Mouse (Mus musculus) kidney, embryonic 16.5 days (tissue): ENCODE data around the gene Slc22a8. TPM values are rescaled to one million over a fixed set of nuclear protein-coding genes. Genes with fewer than 3 reads are reported as not detected.

Experiments
- ATAC-seq: fragments of 200-750 bp; cut with Nextera tagmentation; 2 replicates; pipeline ENCODE4 v1.8.0; 2017; ENCODE audit warnings: moderate TSS enrichment; ENCODE audit not compliant: low FRiP score, low TSS enrichment
- H3K27ac ChIP-seq: fragments of 300-500 bp; sonication (generic); 2 replicates; pipeline ENCODE4 v1.5.1; 2014; ENCODE audit warnings: low read length
- H3K27me3 ChIP-seq: fragments of 300-500 bp; sonication (generic); 2 replicates; pipeline ENCODE4 v1.6.1; 2014; ENCODE audit warnings: low read length, control low read depth, mixed read lengths; ENCODE audit not compliant: insufficient read depth
- H3K36me3 ChIP-seq: fragments of 300-500 bp; sonication (generic); 2 replicates; pipeline ENCODE4 v1.6.1; 2014; ENCODE audit warnings: low read length, control low read depth, mixed read lengths; ENCODE audit not compliant: insufficient read depth
- H3K4me1 ChIP-seq: fragments of 300-500 bp; sonication (generic); 2 replicates; pipeline ENCODE4 v1.6.1; 2014; ENCODE audit warnings: low read length, control low read depth, mixed read lengths; ENCODE audit not compliant: insufficient read depth
- H3K4me2 ChIP-seq: fragments of 300-500 bp; sonication (generic); replicated peaks from 2 replicates; pipeline ENCODE4 v1.6.1; 2014; ENCODE audit warnings: low read depth, low read length
- H3K4me3 ChIP-seq: fragments of 300-500 bp; sonication (generic); 2 replicates; pipeline ENCODE4 v1.5.1; 2014; ENCODE audit warnings: mild to moderate bottlenecking, low read length
- H3K9ac ChIP-seq: fragments of 300-500 bp; sonication (generic); replicated peaks from 2 replicates; pipeline ENCODE4 v1.6.1; 2014; ENCODE audit warnings: low read length
- H3K9me3 ChIP-seq: fragments of 300-500 bp; sonication (generic); 2 replicates; pipeline ENCODE4 v1.6.1; 2016; ENCODE audit warnings: low read length, control low read depth
- WGBS: fragments of 180-500 bp; shearing (Covaris S2); extraction: QIAGEN DNeasy Blood & Tissue Kit; methylation state at CpG from one replicate; pipeline ENCODE4 v1.1.7; 2014; 5-methylcytosine and 5-hydroxymethylcytosine counted together
- polyA plus RNA-seq: library from polyadenylated mRNA; unstranded; fragments of >200 nt; fragmentation: Nextera tagmentation; extraction: Ambion mirVana; gene quantifications from 2 replicates; pipeline ENCODE4 v1.2.1, GENCODE M21; 2015

Gene Slc22a8
- polyA plus RNA-seq, 1 experiment from 2014 or later = 16.3 TPM

- Histone ChIP-seq H3K9ac (no peak overlapping the region), H3K4me2 (no peak overlapping the region), H3K27ac (no peak overlapping the region), H3K27me3 (no peaks in the 10 kb centered on the region), H3K4me1 (peaks cover 3% of the 10 kb centered on the region; the same call in 1 of the 2 replicates), H3K4me3 (no peak overlapping the region), H3K36me3 (no peaks in the 10 kb centered on the region), H3K9me3 (no peaks in the 10 kb centered on the region)
- WGBS = 84% methylated on average over 8 of the region's 8 CpGs
- ATAC-seq = no peak
These were observed 20.5 kb downstream of the Slc22a8 start for GRCm38 (mm10) chr19:8611358-8612123.

GRCm38 (mm10) chr19:8613111-8613510 is 22.1 kb downstream of the Slc22a8 start:
- H3K27ac ChIP-seq = no peak overlapping the region
- 47% methylated on average over 2 of the region's 2 CpGs for WGBS
- no peaks in the 10 kb centered on the region for H3K36me3 ChIP-seq
- no peak overlapping the region for H3K4me2 ChIP-seq
- no peaks in the 10 kb centered on the region for H3K9me3 ChIP-seq
- peaks cover 3% of the 10 kb centered on the region; the same call in 1 of the 2 replicates for H3K4me1 ChIP-seq
- no peak overlapping the region for H3K9ac ChIP-seq
- no peaks in the 10 kb centered on the region for H3K27me3 ChIP-seq
- no peak for ATAC-seq
- H3K4me3 ChIP-seq = no peak overlapping the region

- ATAC-seq = no peak
- no peaks in the 10 kb centered on the region for H3K36me3 ChIP-seq
- no peaks in the 10 kb centered on the region for H3K27me3 ChIP-seq
- H3K4me3 ChIP-seq = no peak overlapping the region
- no peak overlapping the region for H3K4me2 ChIP-seq
- H3K9me3 ChIP-seq = no peaks in the 10 kb centered on the region
- WGBS = 24% methylated on average over 2 of the region's 2 CpGs
- H3K4me1 ChIP-seq = peaks cover 3% of the 10 kb centered on the region; the same call in 1 of the 2 replicates
- no peak overlapping the region for H3K9ac ChIP-seq
- no peak overlapping the region for H3K27ac ChIP-seq
These were observed 23.3 kb downstream of the Slc22a8 start for GRCm38 (mm10) chr19:8614343-8614742.

GRCm38 (mm10) chr19:8616314-8616713 is 25.3 kb downstream of the Slc22a8 start:
- no peak overlapping the region for H3K4me2 ChIP-seq
- ATAC-seq = no peak
- no peak overlapping the region for H3K4me3 ChIP-seq
- no peaks in the 10 kb centered on the region for H3K36me3 ChIP-seq
- H3K4me1 ChIP-seq = peaks cover 3% of the 10 kb centered on the region; the same call in 1 of the 2 replicates
- no peak overlapping the region for H3K9ac ChIP-seq
- no peaks in the 10 kb centered on the region for H3K9me3 ChIP-seq
- no peaks in the 10 kb centered on the region for H3K27me3 ChIP-seq
- H3K27ac ChIP-seq = no peak overlapping the region
- WGBS = 64% methylated on average over 4 of the region's 4 CpGs

- Histone ChIP-seq H3K4me2 (no peak within 1 kb of the TSS), H3K9me3 (no peaks in the 10 kb centered on the region), H3K27me3 (no peaks in the 10 kb centered on the region), H3K4me3 (peak within 1 kb of the TSS; percentile 7), H3K36me3 (no peaks in the 10 kb centered on the region), H3K27ac (peak within 1 kb of the TSS; percentile 16; the same call in 1 of the 2 replicates), H3K4me1 (peaks cover 3% of the 10 kb centered on the region; the same call in 1 of the 2 replicates), H3K9ac (no peak within 1 kb of the TSS)
- WGBS = 9% methylated on average over 7 of the region's 7 CpGs
- peak; percentile 85 for ATAC-seq
These were observed 26.9 kb downstream of the Slc22a8 start, which contains the start of gene Slc22a6 for GRCm38 (mm10) chr19:8617904-8618303. TSS of gene Slc22a6 (plus strand) at chr19:8618039.

- WGBS = 94% methylated on average over 7 of the region's 7 CpGs
- no peaks in the 10 kb centered on the region for H3K4me1 ChIP-seq
- ATAC-seq = no peak
These were observed 30.0 kb downstream of the Slc22a8 start for GRCm38 (mm10) chr19:8621098-8621497.

GRCm38 (mm10) chr19:8630249-8630648 is 39.2 kb downstream of the Slc22a8 start:
- H3K4me2 ChIP-seq = no peak overlapping the region
- no peaks in the 10 kb centered on the region for H3K36me3 ChIP-seq
- H3K27ac ChIP-seq = no peak overlapping the region
- no peak overlapping the region for H3K9ac ChIP-seq
- H3K4me1 ChIP-seq = no peaks in the 10 kb centered on the region
- WGBS = 62% methylated on average over 2 of the region's 2 CpGs
- no peaks in the 10 kb centered on the region for H3K27me3 ChIP-seq
- H3K9me3 ChIP-seq = no peaks in the 10 kb centered on the region
- no peak overlapping the region for H3K4me3 ChIP-seq
- ATAC-seq = 0 out of 2 replicates have a peak, but pooled peaks have one; percentile 23

More at GRCm38 (mm10) chr19:8621098-8621497, 30.0 kb downstream of the Slc22a8 start:
- H3K36me3 ChIP-seq = no peaks in the 10 kb centered on the region
- no peak overlapping the region for H3K9ac ChIP-seq
- no peak overlapping the region for H3K27ac ChIP-seq
- no peak overlapping the region for H3K4me2 ChIP-seq
- H3K9me3 ChIP-seq = no peaks in the 10 kb centered on the region
- H3K4me3 ChIP-seq = no peak overlapping the region
- H3K27me3 ChIP-seq = no peaks in the 10 kb centered on the region

GRCm38 (mm10) chr19:8630826-8631225 is 39.8 kb downstream of the Slc22a8 start:
- no peak overlapping the region for H3K4me3 ChIP-seq
- no peaks in the 10 kb centered on the region for H3K36me3 ChIP-seq
- no peaks in the 10 kb centered on the region for H3K9me3 ChIP-seq
- no peak for ATAC-seq
- no peaks in the 10 kb centered on the region for H3K4me1 ChIP-seq
- H3K9ac ChIP-seq = no peak overlapping the region
- 68% methylated on average over 6 of the region's 6 CpGs for WGBS
- H3K27ac ChIP-seq = no peak overlapping the region
- H3K4me2 ChIP-seq = no peak overlapping the region
- no peaks in the 10 kb centered on the region for H3K27me3 ChIP-seq

GRCm38 (mm10) chr19:8632029-8632428 is 41.0 kb downstream of the Slc22a8 start:
- Histone ChIP-seq H3K27ac (no peak overlapping the region), H3K36me3 (no peaks in the 10 kb centered on the region), H3K27me3 (no peaks in the 10 kb centered on the region), H3K9me3 (no peaks in the 10 kb centered on the region), H3K4me2 (no peak overlapping the region), H3K4me3 (no peak overlapping the region), H3K4me1 (no peaks in the 10 kb centered on the region), H3K9ac (no peak overlapping the region)
- WGBS = 67% methylated on average over 1 of the region's 1 CpGs
- ATAC-seq = no peak

- H3K27ac ChIP-seq = no peak overlapping the region
- no peaks in the 10 kb centered on the region for H3K9me3 ChIP-seq
- no peaks in the 10 kb centered on the region for H3K36me3 ChIP-seq
- no peak overlapping the region for H3K4me3 ChIP-seq
- H3K4me1 ChIP-seq = peaks cover 8% of the 10 kb centered on the region
- no peaks in the 10 kb centered on the region for H3K27me3 ChIP-seq
- H3K9ac ChIP-seq = no peak overlapping the region
- no peak for ATAC-seq
- no peak overlapping the region for H3K4me2 ChIP-seq
- WGBS = 44% methylated on average over 5 of the region's 5 CpGs
These were observed 51.0 kb downstream of the Slc22a8 start for GRCm38 (mm10) chr19:8642086-8642485.
